Mouse (Mus musculus) liver, adult 2 months (tissue): Measurements from ENCODE around the gene Rnf145.

Source experiments
- CTCF ChIP-seq: fragments of 200-500 bp; IDR thresholded peaks from 2 replicates; pipeline ENCODE4 v1.5.1; 2011; ENCODE audit warnings: low read depth, low read length, control low read depth
- POLR2A ChIP-seq: fragments of 200-500 bp; IDR thresholded peaks from 2 replicates; pipeline ENCODE4 v1.6.1; 2011; ENCODE audit warnings: low read length, control low read depth; ENCODE audit not compliant: insufficient read depth; ENCODE audit errors: extremely low read depth

DNA sequence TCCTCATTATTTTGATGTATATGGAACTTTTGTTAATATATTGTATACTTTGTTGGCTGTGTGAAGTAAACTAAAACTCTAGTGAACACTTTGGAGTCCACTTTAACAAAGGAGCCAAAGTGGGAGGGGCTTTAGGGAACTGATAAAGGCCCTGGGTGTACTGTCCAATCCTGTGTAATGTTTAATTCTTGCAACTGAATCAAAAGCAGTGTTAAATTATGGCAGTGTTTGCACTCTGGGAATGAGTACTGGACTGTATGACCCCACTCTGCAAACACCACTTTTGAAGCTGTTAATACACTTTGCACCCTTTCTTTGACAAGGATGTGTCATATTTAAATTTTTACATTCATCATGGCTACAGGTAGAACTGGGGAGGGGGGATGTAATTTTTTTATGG, 46.2 kb downstream of the Rnf145 start:
- TF ChIP-seq CTCF = no peak
- no peak for TF ChIP-seq POLR2A
